Mouse (Mus musculus) adipocyte (in vitro differentiated cells): Measurements from ENCODE around the gene Wnt5b.

Experiments used
- DNase-seq: peaks from one replicate; pipeline ENCODE4 v3.0.0-alpha.2; 2016; ENCODE audit warnings: low spot score

Gene Wnt5b

GRCm38 (mm10) chr6:119417354-119417753 is 126.8 kb downstream of the Wnt5b start, which contains the start of gene Adipor2:
Gene Adipor2, minus strand, starts transcription at chr6:119417704.
- peak; percentile 81 for DNase-seq

DNA sequence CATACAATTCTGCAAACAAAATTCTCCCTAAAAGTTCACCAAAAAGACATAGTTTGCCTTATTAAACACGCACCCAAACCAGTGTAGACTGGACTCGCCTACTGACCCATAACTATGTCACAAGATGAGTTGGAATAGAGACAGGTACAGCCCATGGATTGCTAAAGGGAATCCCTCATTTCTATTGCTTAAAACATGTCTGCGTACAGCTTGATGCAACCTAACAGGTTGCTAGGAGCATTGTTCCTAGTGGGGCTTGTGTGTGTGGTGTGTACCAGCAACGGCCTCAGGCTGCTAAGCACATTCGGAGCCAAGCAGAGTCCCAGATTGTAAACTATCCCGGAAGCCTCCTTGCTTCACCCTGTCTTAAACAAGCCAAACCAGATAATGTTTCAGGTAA is 127.5 kb downstream of the Wnt5b start:
- peak; percentile 72 for DNase-seq

DNA sequence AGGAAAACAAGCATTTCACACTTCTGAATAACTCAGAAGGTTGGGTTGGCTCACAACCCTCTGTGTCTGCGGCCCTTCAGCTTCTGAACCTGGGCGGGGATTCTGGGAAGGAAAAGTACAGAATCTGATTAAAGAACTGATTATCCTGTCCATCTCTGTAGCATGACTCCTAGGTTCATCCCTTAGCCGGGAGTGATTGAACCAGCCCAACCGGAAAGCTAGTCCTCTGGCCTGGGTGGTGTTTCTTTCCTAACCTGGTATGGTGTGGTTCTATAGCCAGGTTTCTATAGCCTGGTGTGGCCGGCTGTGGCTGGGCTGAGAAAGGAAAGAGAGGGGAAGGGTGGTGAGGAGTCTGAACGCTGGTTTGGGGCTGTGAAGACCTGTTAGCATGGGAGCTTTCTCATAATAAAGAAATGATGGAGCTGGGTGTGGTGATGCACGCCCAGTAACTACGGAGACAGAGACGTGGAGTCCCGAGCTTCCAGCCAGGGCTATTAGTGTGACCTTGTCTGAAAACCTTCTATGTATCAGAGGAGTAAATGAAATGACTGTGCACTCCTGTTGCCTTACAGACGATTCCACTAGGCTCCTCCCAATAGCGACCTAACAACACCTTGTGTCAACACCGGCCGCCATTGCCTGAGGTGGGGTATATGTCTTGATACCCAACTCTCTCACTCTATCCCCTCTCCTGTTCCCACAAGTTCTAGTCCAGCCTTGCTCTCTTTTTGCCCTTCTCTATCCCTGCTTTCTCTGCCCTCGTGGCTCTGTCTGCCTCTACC is 129.7 kb downstream of the Wnt5b start:
- DNase-seq, result no peak

DNA sequence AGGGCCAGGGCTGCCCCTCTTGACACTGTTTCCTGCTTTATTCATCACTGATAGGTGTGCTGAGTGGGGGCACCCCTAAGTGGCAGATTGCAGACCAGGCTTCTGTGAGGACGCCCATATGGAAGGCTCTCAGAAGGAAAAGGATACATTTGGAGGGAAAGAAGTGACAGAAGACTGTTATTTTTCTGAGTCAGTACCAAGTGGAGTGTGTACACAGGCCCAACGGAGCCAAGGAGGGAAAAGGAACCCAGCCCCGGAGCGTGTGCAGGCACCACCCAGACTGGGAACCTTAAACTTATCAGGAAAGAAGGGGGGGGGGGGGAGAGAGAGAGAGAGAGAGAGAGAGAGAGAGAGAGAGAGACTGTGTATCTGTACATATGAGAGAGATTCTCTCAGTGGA is 131.6 kb downstream of the Wnt5b start:
- DNase-seq, result no peak

DNA sequence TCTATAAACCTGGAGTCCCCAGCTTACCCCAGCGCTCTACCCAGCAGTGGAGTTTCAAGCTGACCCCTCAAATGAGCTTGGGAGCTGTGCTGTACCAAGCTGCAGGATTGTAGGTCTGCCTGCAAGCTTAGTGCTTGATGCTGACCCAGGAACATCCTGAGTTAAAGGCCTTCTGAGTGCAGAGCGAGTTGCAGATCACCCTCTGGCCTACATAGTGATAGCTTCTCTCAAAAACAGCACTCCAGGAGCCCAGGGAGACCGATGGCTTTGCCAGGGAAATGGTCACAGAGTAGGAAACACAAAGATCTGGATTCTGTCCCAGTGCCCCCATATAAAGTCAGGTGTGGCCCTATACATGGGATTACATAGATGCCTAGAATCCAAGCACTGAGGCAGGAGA is 132.6 kb downstream of the Wnt5b start:
- peak; percentile 73 for DNase-seq

- DNase-seq, result peak; percentile 74
These were observed 134.4 kb downstream of the Wnt5b start for GRCm38 (mm10) chr6:119409766-119410165.

GRCm38 (mm10) chr6:119408582-119408981 is 135.6 kb downstream of the Wnt5b start:
- DNase-seq, result no peak

- DNase-seq, result no peak
These were observed 136.3 kb downstream of the Wnt5b start for GRCm38 (mm10) chr6:119407818-119408217.

DNA sequence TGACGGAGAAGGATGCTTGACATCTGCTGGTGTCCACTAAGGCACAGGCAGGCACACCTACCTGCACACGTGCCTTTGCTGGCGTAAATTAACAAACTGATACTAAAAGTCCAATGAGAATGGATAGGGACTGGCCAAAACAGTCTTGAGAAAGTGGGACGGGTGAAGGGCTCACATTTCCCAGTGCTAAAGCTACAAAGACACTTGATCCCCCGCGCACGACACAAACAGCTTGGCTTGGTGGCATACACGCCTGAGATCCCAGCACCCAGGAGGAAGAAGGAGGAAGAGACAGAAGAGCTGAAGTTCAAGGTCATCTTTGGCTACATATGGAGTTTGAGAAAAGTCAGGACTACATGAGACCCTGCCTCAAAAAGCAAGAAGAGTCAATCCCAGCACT is 137.6 kb downstream of the Wnt5b start:
- DNase-seq, result no peak

- peak; percentile 72 for DNase-seq
These were observed 138.8 kb downstream of the Wnt5b start for GRCm38 (mm10) chr6:119405310-119405709.

GRCm38 (mm10) chr6:119404854-119405253 is 139.3 kb downstream of the Wnt5b start:
- DNase-seq, result no peak

- no peak for DNase-seq
These were observed 141.2 kb downstream of the Wnt5b start for GRCm38 (mm10) chr6:119402976-119403375.

- peak; percentile 54 for DNase-seq
These were observed 142.4 kb downstream of the Wnt5b start for GRCm38 (mm10) chr6:119401545-119402304.

- no peak for DNase-seq
These were observed 143.5 kb downstream of the Wnt5b start for GRCm38 (mm10) chr6:119400649-119401048.

DNA sequence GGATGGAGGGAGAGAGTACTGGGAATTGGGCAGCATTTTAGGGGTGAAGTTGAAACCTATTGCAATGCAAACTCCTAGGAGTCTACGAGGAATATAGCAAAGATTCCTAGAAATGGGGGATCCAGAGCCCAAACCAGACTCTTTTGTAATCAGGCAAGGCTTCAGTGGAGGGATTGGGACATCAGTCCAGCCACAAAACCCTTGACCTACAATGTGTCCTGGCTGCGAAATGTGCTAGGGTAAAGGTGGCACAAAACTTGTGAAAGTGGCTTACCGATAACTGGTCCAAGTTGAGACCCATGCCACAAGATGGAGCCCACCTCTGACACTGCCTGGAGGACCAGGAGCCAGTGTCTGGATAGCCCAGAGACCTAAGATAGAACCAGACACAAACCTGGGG is 144.8 kb downstream of the Wnt5b start:
- peak; percentile 84 for DNase-seq

DNA sequence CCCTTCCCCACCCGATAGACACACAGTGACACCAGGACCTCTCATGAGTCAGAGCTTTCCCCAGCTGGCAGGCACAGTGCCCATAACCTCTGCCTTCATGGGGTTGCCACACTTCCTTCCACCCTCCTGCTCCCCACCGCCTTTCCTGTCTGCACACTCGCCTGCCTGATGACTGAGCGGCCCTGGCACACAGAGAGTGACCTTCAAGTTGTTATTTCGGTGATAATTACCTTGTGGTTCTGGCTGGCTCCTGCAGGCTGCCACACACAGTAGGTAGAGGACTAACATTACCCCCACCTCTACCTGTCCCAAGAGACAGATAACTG is 147.9 kb downstream of the Wnt5b start:
- DNase-seq, result peak; percentile 97

DNA sequence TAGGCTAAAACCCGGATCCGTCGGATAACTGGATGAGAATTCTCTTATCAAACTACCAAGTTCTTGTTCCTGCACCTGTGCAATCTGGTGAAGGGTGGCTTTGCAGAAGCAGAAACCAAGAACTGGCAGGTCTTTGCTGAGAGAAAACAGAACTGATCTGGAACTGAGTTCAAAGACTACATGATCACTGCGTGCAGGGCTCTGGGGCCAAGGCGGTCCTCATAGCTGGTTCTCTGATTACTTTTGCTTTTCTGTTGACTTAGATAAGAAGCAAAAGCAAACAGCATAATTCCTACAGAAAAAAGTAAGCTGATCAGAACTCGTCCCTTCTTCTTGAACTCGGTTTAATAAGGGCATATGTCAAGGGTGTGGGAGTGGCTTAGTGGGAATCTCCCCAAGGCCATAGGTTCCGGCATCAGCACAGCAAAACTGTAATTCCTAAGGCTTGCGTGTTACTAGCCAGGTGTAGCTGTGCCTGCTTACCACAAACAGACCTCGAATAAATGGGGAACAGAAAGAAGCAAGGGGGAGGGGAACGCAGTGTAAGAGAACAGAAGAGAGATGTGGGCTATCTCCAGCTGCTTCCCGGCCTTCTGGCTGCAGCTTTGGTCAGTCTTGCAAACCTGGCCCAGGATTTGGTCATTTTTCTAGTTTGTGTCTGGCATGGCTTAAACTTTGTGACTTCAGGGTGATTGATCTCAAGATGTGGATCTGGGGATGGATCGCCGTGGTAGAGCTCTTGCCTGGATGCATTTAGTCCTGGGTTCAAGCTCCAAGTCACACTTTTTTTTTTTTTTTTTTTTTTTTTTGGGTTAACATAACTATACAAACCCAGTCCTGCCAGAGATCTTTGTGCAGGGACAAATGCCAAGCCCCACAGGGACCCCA is 148.5 kb downstream of the Wnt5b start:
- peak; percentile 66 for DNase-seq

DNA sequence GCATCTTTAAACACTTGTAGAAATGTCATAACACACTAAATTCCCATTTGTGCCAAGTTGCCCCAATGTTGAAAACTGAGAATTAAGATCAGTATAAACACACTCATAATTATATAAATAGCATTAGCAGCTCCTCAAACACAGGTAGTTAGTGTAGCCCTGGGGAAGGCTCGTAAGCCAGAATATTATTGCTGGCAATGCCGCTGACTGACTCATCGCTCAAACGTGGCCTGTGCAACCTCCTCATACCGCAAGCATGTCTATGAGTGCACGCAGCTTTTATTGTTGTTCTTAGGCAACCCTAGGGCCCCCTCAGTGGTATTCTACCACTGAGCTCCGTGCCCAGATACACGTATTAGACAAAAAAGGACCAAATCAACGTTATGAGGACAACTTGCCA is 151.3 kb downstream of the Wnt5b start:
- peak; percentile 55 for DNase-seq

- DNase-seq, result no peak
These were observed 153.4 kb downstream of the Wnt5b start for GRCm38 (mm10) chr6:119390728-119391127.

- peak; percentile 50 for DNase-seq
These were observed 155.1 kb downstream of the Wnt5b start for GRCm38 (mm10) chr6:119389089-119389488.

- DNase-seq, result peak; percentile 98
These were observed 155.5 kb downstream of the Wnt5b start for GRCm38 (mm10) chr6:119388650-119389012.
